Mouse (Mus musculus) granulocyte monocyte progenitor cell, adult 5-6 weeks (primary cell): ENCODE results near the gene Pptc7. TPM values are rescaled to one million over a fixed set of nuclear protein-coding genes. Genes with fewer than 3 reads are reported as not detected.

Experiments used
- ATAC-seq: replicated peaks from 2 replicates; pipeline ENCODE4 v1.8.0; 2016; ENCODE audit warnings: mild to moderate bottlenecking, moderate TSS enrichment, inconsistent platforms; ENCODE audit not compliant: poor library complexity, severe bottlenecking
- total RNA-seq, 2 experiments: library from RNA; stranded (forward) in 1 of 2; stranded (reverse) in 1 of 2; fragments of 200-712, 200-1000 nt in 1 of 2; fragments of >200 nt in 1 of 2; fragmentation: Nextera tagmentation in 1 of 2; gene quantifications; 2 replicates each; pipeline ENCODE4 v1.2.3; 2014 to 2017

Pptc7 gene
- total RNA-seq, 2 experiments from 2014 or later = 14.8 to 17.2 TPM

GRCm38 (mm10) chr5:122265187-122265586 is 19.0 kb upstream of the Pptc7 start:
- ATAC-seq = no peak

- no peak for ATAC-seq
Measured at GRCm38 (mm10) chr5:122265942-122266341, 18.2 kb upstream of the Pptc7 start.

GRCm38 (mm10) chr5:122267136-122267535 is 17.0 kb upstream of the Pptc7 start:
- ATAC-seq = peak; percentile 38

GRCm38 (mm10) chr5:122267899-122268298 is 16.3 kb upstream of the Pptc7 start:
- ATAC-seq = peak; percentile 16

GRCm38 (mm10) chr5:122268858-122269604 is 15.1 kb upstream of the Pptc7 start:
- ATAC-seq = peak; percentile 21

GRCm38 (mm10) chr5:122272821-122273220 is 11.3 kb upstream of the Pptc7 start:
- no peak for ATAC-seq

- peak; percentile 99 for ATAC-seq
Measured at GRCm38 (mm10) chr5:122274785-122275184, 9.4 kb upstream of the Pptc7 start.

GRCm38 (mm10) chr5:122278946-122279345 is 5.2 kb upstream of the Pptc7 start:
- no peak for ATAC-seq

GRCm38 (mm10) chr5:122279799-122280421 is 4.3 kb upstream of the Pptc7 start:
- ATAC-seq = no peak

GRCm38 (mm10) chr5:122280422-122280826 is 3.7 kb upstream of the Pptc7 start:
- ATAC-seq = no peak

- peak; percentile 44 for ATAC-seq
Measured at GRCm38 (mm10) chr5:122280827-122281462, 3.2 kb upstream of the Pptc7 start.

- ATAC-seq = no peak
Measured at GRCm38 (mm10) chr5:122283828-122284182, 360 bp upstream of the Pptc7 start.

- no peak for ATAC-seq
Measured at GRCm38 (mm10) chr5:122285029-122285766, 1.0 kb downstream of the Pptc7 start.

- ATAC-seq = no peak
Measured at GRCm38 (mm10) chr5:122285767-122286150, 1.6 kb downstream of the Pptc7 start.

GRCm38 (mm10) chr5:122286191-122286590 is 2.0 kb downstream of the Pptc7 start:
- no peak for ATAC-seq

- no peak for ATAC-seq
Measured at GRCm38 (mm10) chr5:122287026-122287425, 2.9 kb downstream of the Pptc7 start.

- ATAC-seq = no peak
Measured at GRCm38 (mm10) chr5:122288147-122288811, 4.1 kb downstream of the Pptc7 start.

- ATAC-seq = no peak
Measured at GRCm38 (mm10) chr5:122291149-122291548, 7.0 kb downstream of the Pptc7 start.

GRCm38 (mm10) chr5:122291553-122292339 is 7.6 kb downstream of the Pptc7 start:
- no peak for ATAC-seq

GRCm38 (mm10) chr5:122293131-122293530 is 9.0 kb downstream of the Pptc7 start:
- no peak for ATAC-seq
